Mouse (Mus musculus) ES-Bruce4 (cell line): Measurements from ENCODE around the gene Gm14139. TPM values are rescaled to one million over a fixed set of nuclear protein-coding genes. Genes with fewer than 3 reads are reported as not detected.
"Not testable (repeated sequence)": the region's sequence is repeated elsewhere in the genome, so short reads cannot be mapped to it uniquely, and the experiment has no call there.

Experiments used
- H3K27ac ChIP-seq: 2 replicates; pipeline ENCODE4 v1.5.1; 2012; ENCODE audit warnings: low read length, inconsistent platforms; ENCODE audit not compliant: insufficient read depth
- H3K27me3 ChIP-seq: 2 replicates; pipeline ENCODE4 v1.6.1; 2012; ENCODE audit warnings: mild to moderate bottlenecking, low read length, inconsistent platforms; ENCODE audit not compliant: control insufficient read depth, poor library complexity, insufficient read depth, severe bottlenecking
- H3K36me3 ChIP-seq: 2 replicates; pipeline ENCODE4 v1.6.1; 2012; ENCODE audit warnings: inconsistent platforms, mild to moderate bottlenecking, low read length, moderate library complexity; ENCODE audit not compliant: control insufficient read depth, poor library complexity, insufficient read depth, severe bottlenecking
- H3K4me1 ChIP-seq: one replicate; pipeline ENCODE4 v1.8.1; 2011; ENCODE audit warnings: low read length; ENCODE audit not compliant: control insufficient read depth, insufficient read depth
- H3K4me3 ChIP-seq: 2 replicates; pipeline ENCODE4 v1.5.1; 2011; ENCODE audit warnings: low read depth, mild to moderate bottlenecking, low read length
- H3K9ac ChIP-seq: 2 replicates; pipeline ENCODE4 v1.6.1; 2012; ENCODE audit warnings: low read depth, mild to moderate bottlenecking, inconsistent platforms; ENCODE audit not compliant: poor library complexity, severe bottlenecking
- H3K9me3 ChIP-seq: replicated peaks from 2 replicates; pipeline ENCODE4 v1.6.1; 2012; ENCODE audit warnings: mild to moderate bottlenecking, low read length, inconsistent platforms; ENCODE audit not compliant: control insufficient read depth, poor library complexity, insufficient read depth, severe bottlenecking
- polyA plus RNA-seq: library from polyadenylated mRNA; stranded (reverse); fragments of >200 nt; gene quantifications from 2 replicates; pipeline ENCODE4 v1.2.4, GENCODE M21; 2011; ENCODE audit warnings: low read depth; ENCODE audit not compliant: missing spikeins, insufficient read depth, insufficient read length

The Gm14139 gene
- polyA plus RNA-seq, 1 experiment, result 16.1 TPM

DNA sequence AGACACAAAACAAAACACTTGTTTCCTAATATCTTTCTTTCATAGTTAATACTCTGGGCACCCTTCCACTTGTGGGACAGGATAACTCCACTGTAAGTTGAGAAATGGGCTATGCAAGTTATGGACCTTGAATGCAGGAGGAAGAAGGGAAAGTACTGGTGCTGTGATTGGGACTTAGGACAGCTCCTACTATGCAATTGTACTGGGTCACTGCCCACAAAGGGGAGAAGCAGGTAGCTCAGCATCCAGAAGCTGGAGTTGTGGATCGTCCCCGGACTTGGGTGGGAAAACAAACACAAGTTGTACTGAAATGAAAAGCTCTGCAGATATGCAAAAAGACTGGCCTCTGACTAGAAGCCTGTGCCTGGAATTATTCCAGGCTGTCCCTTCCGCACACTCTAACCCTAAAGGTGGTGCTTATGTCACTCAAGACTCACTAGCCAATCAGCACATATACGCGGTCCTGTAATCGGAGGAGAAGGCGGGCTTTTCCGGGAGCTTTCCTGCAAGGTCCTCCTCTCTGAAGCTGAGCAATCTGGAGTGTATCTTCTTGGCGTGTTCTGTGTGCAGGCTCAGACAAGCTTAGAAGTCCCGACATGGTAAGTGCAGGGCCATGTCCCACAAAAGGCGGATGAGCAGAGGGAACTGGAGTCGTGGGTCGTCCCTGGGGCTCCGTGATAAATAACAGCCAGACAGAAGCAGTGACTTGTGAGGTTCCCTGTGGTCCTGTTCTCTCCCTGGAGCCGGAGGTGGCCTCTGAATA is 36.2 kb downstream of the Gm14139 start, which contains the start of gene Zfp937:
Zfp937 (plus strand) TSS at position 474 of the 763 bp plus-strand sequence.
- peak within 1 kb of the TSS; percentile 9; the same call in 1 of the 2 replicates for H3K9ac ChIP-seq
- peak within 1 kb of the TSS; percentile 55; the same call in 1 of the 2 replicates for H3K27ac ChIP-seq
- not testable (repeated sequence) for H3K9me3 ChIP-seq, H3K36me3 ChIP-seq, H3K27me3 ChIP-seq, H3K4me1 ChIP-seq
- H3K4me3 ChIP-seq, result peak within 1 kb of the TSS; percentile 55

DNA sequence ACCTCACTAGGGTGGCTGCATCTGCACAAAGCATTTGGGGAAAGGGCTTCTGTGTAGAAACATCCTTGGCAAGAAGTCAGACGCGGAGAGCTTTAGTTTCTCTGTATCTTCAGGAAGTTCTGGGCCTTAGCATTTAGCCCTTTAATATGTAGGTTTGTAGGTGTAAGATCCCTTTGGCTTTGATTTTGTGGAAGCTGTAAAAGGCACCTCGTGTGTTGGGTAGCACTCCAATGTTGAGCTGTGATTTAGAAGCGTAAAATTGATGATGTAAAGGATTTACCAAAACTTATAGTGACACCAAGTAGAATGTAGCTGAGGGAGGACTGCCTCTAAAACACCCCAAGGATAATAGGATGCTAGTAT is 36.8 kb downstream of the Gm14139 start:
- not testable (repeated sequence) for H3K4me1 ChIP-seq, H3K9me3 ChIP-seq, H3K27me3 ChIP-seq, H3K36me3 ChIP-seq
- Histone ChIP-seq H3K4me3 (peak overlapping the region; percentile 55), H3K9ac (peak overlapping the region; percentile 9; the same call in 1 of the 2 replicates), H3K27ac (peak overlapping the region; percentile 55; the same call in 1 of the 2 replicates)

DNA sequence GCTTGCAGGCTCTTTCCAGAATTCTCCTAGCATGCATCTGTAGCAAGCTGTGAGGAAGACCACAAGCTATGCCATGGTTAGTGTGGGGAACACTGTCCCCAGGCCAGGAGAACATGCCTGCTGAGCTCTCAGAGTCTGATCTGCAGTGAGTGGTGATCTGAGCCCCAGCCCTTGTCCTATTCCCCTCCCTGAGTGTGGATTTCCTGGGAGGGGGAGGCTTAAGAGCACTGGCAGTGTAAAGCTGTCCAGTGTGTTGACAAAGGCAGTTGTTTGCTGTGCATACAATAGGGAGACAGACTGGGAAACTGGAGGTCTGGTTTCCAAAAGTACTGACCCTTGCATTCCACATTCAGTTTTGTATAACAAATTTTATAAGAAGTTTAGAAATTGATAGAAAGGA is 41.7 kb downstream of the Gm14139 start:
- not testable (repeated sequence) for H3K9me3 ChIP-seq, H3K27ac ChIP-seq, H3K9ac ChIP-seq, H3K36me3 ChIP-seq, H3K4me3 ChIP-seq, H3K4me1 ChIP-seq, H3K27me3 ChIP-seq

Other genes starting within 250 kb of the Gm14139 start
- 7.7 and 8.4 TPM in 2 replicates for gene Zfp120, start 45.0 kb upstream of the Gm14139 start, polyA plus RNA-seq
- not detected in 2 replicates for gene Gm10770, start 2.1 kb upstream of the Gm14139 start, polyA plus RNA-seq
- 7.5 and 10.0 TPM in 2 replicates for gene Zfp937, start 36.3 kb downstream of the Gm14139 start, polyA plus RNA-seq
- 17.5 and 20.9 TPM in 2 replicates for gene Gm21994, start 73.8 kb downstream of the Gm14139 start, polyA plus RNA-seq
- 13.8 and 14.8 TPM in 2 replicates for gene Gm14124, start 75.8 kb downstream of the Gm14139 start, polyA plus RNA-seq
- 10.3 and 13.5 TPM in 2 replicates for gene Gm10130, start 141.9 kb downstream of the Gm14139 start, polyA plus RNA-seq
- 7.8 and 9.0 TPM in 2 replicates for gene 3300002I08Rik, start 181.0 kb downstream of the Gm14139 start, polyA plus RNA-seq